Mouse (Mus musculus): ENCODE results near the gene Actr2. TPM values are rescaled to one million over a fixed set of nuclear protein-coding genes. Genes with fewer than 3 reads are reported as not detected.

Gene Actr2
- 34.1 and 42.6 TPM in 2 replicates for polyA plus RNA-seq (2012; rRNA removed)

DNA sequence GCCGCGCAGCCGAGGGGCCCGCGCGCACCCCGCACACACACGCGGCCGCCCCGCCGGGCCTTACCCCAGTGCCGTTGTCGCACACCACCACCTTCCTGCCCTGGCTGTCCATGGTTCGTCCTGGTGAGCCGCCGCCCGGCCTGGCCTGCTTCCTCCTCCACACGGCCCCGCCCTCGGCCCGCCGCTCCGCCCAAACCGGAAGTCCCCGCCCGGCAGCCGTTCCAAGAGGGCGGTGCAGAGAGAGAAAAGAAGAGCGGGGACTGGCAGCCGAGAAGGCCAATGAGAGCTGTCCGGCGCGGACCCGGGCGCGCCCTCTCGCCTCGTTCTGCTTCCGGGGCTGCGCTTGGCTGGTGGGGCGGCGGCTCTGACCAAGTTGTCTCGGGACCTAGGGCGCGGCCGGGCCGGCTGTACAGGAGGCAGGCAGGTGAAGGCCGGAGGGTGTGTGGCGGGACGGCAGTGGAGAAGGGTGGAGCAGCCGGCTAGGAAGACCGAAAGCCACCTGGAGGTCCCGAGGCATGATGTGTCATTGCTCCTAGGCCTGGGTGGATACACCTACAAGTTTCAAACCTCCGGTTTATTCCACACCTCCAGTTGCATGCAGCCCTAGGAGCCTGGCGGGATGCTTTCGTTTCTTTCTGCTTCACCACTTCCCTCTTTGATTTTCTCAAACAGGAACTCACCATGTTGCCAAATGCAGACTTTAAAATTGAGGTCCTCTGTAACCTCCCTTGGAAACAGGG, at the start of gene Actr2:
Gene Actr2 (minus strand): TSS at position 173 of the 740 bp plus-strand sequence.

Other genes starting within 250 kb of the Actr2 start
- gene Spred2, start 188.5 kb downstream of the Actr2 start, polyA plus RNA-seq (2012; rRNA removed), result 2.9 and 3.7 TPM in 2 replicates
- gene Rab1a, start 88.5 kb upstream of the Actr2 start, polyA plus RNA-seq (2012; rRNA removed), result 49.7 and 60.7 TPM in 2 replicates
- gene Cep68, start 136.5 kb upstream of the Actr2 start, polyA plus RNA-seq (2012; rRNA removed), result 4.1 and 4.5 TPM in 2 replicates
- 3.6 and 4.6 TPM in 2 replicates for gene Slc1a4, start 219.8 kb upstream of the Actr2 start, polyA plus RNA-seq (2012; rRNA removed)